Comparison of ENCODE assay signal across 26 mouse cellular contexts in the genomic region with DNA sequence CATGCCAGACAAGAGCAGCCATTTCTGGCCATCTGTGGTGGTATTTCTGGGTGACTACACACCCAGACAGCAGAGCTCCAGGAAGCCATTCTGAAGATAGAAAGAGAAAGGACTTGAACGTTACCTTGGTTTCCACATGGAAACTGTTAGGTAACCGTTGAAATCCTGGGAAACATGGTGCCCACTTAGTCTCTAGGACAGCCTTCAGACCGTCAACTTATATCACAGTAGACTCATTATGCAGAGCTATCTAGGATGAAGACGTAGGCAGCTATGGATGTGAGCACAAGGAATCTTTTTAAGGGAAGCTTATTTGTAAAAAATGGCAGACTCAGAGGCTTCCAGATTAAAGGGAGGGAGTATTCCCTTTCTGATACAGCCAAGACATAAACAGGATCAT. TPM values are rescaled to one million over a fixed set of nuclear protein-coding genes. Genes with fewer than 3 reads are reported as not detected.
"Had no signal": no experiment of that assay in that cellular context is flagged by ENCODE, and none has a peak within 500 bp of the region (broad histone marks: within the 10 kb centered on the region; RNA-seq: fewer than 3 reads in every experiment).

No protein-coding gene starts in this region.

- H3K4me1 ChIP-seq: lung, embryonic 15.5 days; midbrain, embryonic 10.5 days; midbrain, embryonic 12.5 days; neural tube, embryonic 13.5 days; neural tube, embryonic 15.5 days had no signal

- H3K4me3 ChIP-seq: lung, embryonic 15.5 days; midbrain, embryonic 10.5 days; midbrain, embryonic 12.5 days; myocyte; neural tube, embryonic 13.5 days; neural tube, embryonic 15.5 days had no signal

- ATAC-seq: liver, postnatal 0 days; lung, postnatal 0 days; midbrain, embryonic 16.5 days had no signal

- H3K27me3 ChIP-seq: lung, embryonic 15.5 days; midbrain, embryonic 12.5 days; neural tube, embryonic 13.5 days; neural tube, embryonic 15.5 days had no signal

- H3K36me3 ChIP-seq: neural tube, embryonic 15.5 days had no signal

- H3K27ac ChIP-seq: lung, embryonic 15.5 days; midbrain, embryonic 10.5 days; midbrain, embryonic 12.5 days; neural tube, embryonic 13.5 days; neural tube, embryonic 15.5 days had no signal

- DNase-seq: liver, postnatal 0 days; lung, adult 2 months; lung, postnatal 4 days; midbrain, embryonic 14.5 days; retina, postnatal 1 day; right cerebral cortex, adult 18-20 months; right cerebral cortex, postnatal 25 days; right cerebral cortex, postnatal 4 days; spleen, adult 18-20 months; thymus, adult 2 months; thymus, postnatal 14 days; thymus, postnatal 36 days had no signal

- H3K9me3 ChIP-seq: lung, embryonic 15.5 days; midbrain, embryonic 10.5 days; midbrain, embryonic 12.5 days; neural tube, embryonic 13.5 days; neural tube, embryonic 15.5 days had no signal

RNA-seq across cellular contexts. Expression of gene Zc2hc1b, which starts 44.0 kb away (rescaled TPM):
- total RNA-seq: megakaryocyte, adult 5-6 weeks; megakaryocyte-erythroid progenitor cell, adult 5-6 weeks had no signal
- polyA plus RNA-seq: liver, postnatal 0 days; lung, adult 2 months; lung, embryonic 15.5 days; lung, postnatal 0 days; midbrain, embryonic 10.5 days; midbrain, embryonic 12.5 days; midbrain, embryonic 14.5 days; midbrain, embryonic 16.5 days; myocyte; neural tube, embryonic 11.5 days; neural tube, embryonic 13.5 days; neural tube, embryonic 15.5 days; small intestine, adult 2 months; stomach, embryonic 14.5 days; stomach, embryonic 16.5 days; thymus, adult 2 months had no signal
